Mouse (Mus musculus): ENCODE measurements around the gene Cyp26a1. TPM values are rescaled to one million over a fixed set of nuclear protein-coding genes. Genes with fewer than 3 reads are reported as not detected.

Cyp26a1 gene
- polyA plus RNA-seq, 1 experiment: not detected

GRCm38 (mm10) chr19:37685281-37685680 is 12.3 kb upstream of the Cyp26a1 start, which contains the start of gene Cyp26c1:
TSS of gene Cyp26c1 (plus strand) at chr19:37685581.
- no peak within 1 kb of the TSS for H3K27ac ChIP-seq (ENCODE audit: insufficient read depth, low read length)
- H3K4me1 ChIP-seq (ENCODE audit: control insufficient read depth, insufficient read depth, low read length): peaks cover 11% of the 10 kb centered on the region
- H3K4me3 ChIP-seq (ENCODE audit: insufficient read depth, low read length): no peak within 1 kb of the TSS
- TF ChIP-seq POLR2A (IDR thresholded peaks at IDR 0.05; ENCODE audit: low read depth, low read length) (no peak), CTCF (IDR thresholded peaks at IDR 0.05; ENCODE audit: borderline replicate concordance, insufficient read depth, low read length) (no peak)

- H3K4me3 ChIP-seq (ENCODE audit: insufficient read depth, low read length): no peak overlapping the region
- no peak overlapping the region for H3K27ac ChIP-seq (ENCODE audit: insufficient read depth, low read length)
- TF ChIP-seq POLR2A (IDR thresholded peaks at IDR 0.05; ENCODE audit: low read depth, low read length) (no peak), CTCF (IDR thresholded peaks at IDR 0.05; ENCODE audit: borderline replicate concordance, insufficient read depth, low read length) (no peak)
- H3K4me1 ChIP-seq (ENCODE audit: control insufficient read depth, insufficient read depth, low read length): peaks cover 11% of the 10 kb centered on the region
Measured at GRCm38 (mm10) chr19:37686347-37686746, 11.3 kb upstream of the Cyp26a1 start.

GRCm38 (mm10) chr19:37686941-37687850 is 10.4 kb upstream of the Cyp26a1 start:
- TF ChIP-seq CTCF (IDR thresholded peaks at IDR 0.05; ENCODE audit: borderline replicate concordance, insufficient read depth, low read length) (0 out of 2 replicates have a peak, but pooled peaks have one; percentile 37), POLR2A (IDR thresholded peaks at IDR 0.05; ENCODE audit: low read depth, low read length) (no peak)
- H3K4me3 ChIP-seq (ENCODE audit: insufficient read depth, low read length): no peak overlapping the region

GRCm38 (mm10) chr19:37689478-37689877 is 8.1 kb upstream of the Cyp26a1 start:
- TF ChIP-seq CTCF (IDR thresholded peaks at IDR 0.05; ENCODE audit: borderline replicate concordance, insufficient read depth, low read length): no peak
- Histone ChIP-seq H3K4me1 (ENCODE audit: control insufficient read depth, insufficient read depth, low read length) (peaks cover 11% of the 10 kb centered on the region), H3K27ac (ENCODE audit: insufficient read depth, low read length) (no peak overlapping the region), H3K4me3 (ENCODE audit: insufficient read depth, low read length) (no peak overlapping the region)

More at GRCm38 (mm10) chr19:37686941-37687850, 10.4 kb upstream of the Cyp26a1 start:
- H3K27ac ChIP-seq (ENCODE audit: insufficient read depth, low read length): no peak overlapping the region
- H3K4me1 ChIP-seq (ENCODE audit: control insufficient read depth, insufficient read depth, low read length): peaks cover 11% of the 10 kb centered on the region

- peak; percentile 70 for TF ChIP-seq CTCF (IDR thresholded peaks at IDR 0.05; ENCODE audit: borderline replicate concordance, insufficient read depth, low read length)
- TF ChIP-seq POLR2A (IDR thresholded peaks at IDR 0.05; ENCODE audit: low read depth, low read length): no peak
- peaks cover 11% of the 10 kb centered on the region for H3K4me1 ChIP-seq (ENCODE audit: control insufficient read depth, insufficient read depth, low read length)
- no peak overlapping the region for H3K4me3 ChIP-seq (ENCODE audit: insufficient read depth, low read length)
- H3K27ac ChIP-seq (ENCODE audit: insufficient read depth, low read length): no peak overlapping the region
Measured at GRCm38 (mm10) chr19:37690716-37691115, 6.9 kb upstream of the Cyp26a1 start.

- H3K4me1 ChIP-seq (ENCODE audit: control insufficient read depth, insufficient read depth, low read length): peaks cover 11% of the 10 kb centered on the region
- no peak overlapping the region for H3K27ac ChIP-seq (ENCODE audit: insufficient read depth, low read length)
- peak overlapping the region; percentile 49 for H3K4me3 ChIP-seq (ENCODE audit: insufficient read depth, low read length)
- TF ChIP-seq POLR2A (IDR thresholded peaks at IDR 0.05; ENCODE audit: low read depth, low read length) (no peak), CTCF (IDR thresholded peaks at IDR 0.05; ENCODE audit: borderline replicate concordance, insufficient read depth, low read length) (no peak)
Measured at GRCm38 (mm10) chr19:37692879-37693278, 4.7 kb upstream of the Cyp26a1 start.

- TF ChIP-seq POLR2A (IDR thresholded peaks at IDR 0.05; ENCODE audit: low read depth, low read length) (no peak), CTCF (IDR thresholded peaks at IDR 0.05; ENCODE audit: borderline replicate concordance, insufficient read depth, low read length) (no peak)
- H3K4me1 ChIP-seq (ENCODE audit: control insufficient read depth, insufficient read depth, low read length): peaks cover 7% of the 10 kb centered on the region; the same call in 1 of the 2 replicates
- H3K27ac ChIP-seq (ENCODE audit: insufficient read depth, low read length): no peak overlapping the region
- no peak overlapping the region for H3K4me3 ChIP-seq (ENCODE audit: insufficient read depth, low read length)
Measured at GRCm38 (mm10) chr19:37695146-37695545, 2.5 kb upstream of the Cyp26a1 start.

- no peak overlapping the region for H3K4me3 ChIP-seq (ENCODE audit: insufficient read depth, low read length)
- TF ChIP-seq CTCF (IDR thresholded peaks at IDR 0.05; ENCODE audit: borderline replicate concordance, insufficient read depth, low read length) (no peak), POLR2A (IDR thresholded peaks at IDR 0.05; ENCODE audit: low read depth, low read length) (no peak)
- peaks cover 7% of the 10 kb centered on the region; the same call in 1 of the 2 replicates for H3K4me1 ChIP-seq (ENCODE audit: control insufficient read depth, insufficient read depth, low read length)
- H3K27ac ChIP-seq (ENCODE audit: insufficient read depth, low read length): no peak overlapping the region
Measured at GRCm38 (mm10) chr19:37695762-37696602, 1.6 kb upstream of the Cyp26a1 start.

GRCm38 (mm10) chr19:37696603-37697334 is 829 bp upstream of the Cyp26a1 start:
- peaks cover 7% of the 10 kb centered on the region; the same call in 1 of the 2 replicates for H3K4me1 ChIP-seq (ENCODE audit: control insufficient read depth, insufficient read depth, low read length)
- H3K4me3 ChIP-seq (ENCODE audit: insufficient read depth, low read length): no peak overlapping the region
- no peak for TF ChIP-seq POLR2A (IDR thresholded peaks at IDR 0.05; ENCODE audit: low read depth, low read length)
- no peak for TF ChIP-seq CTCF (IDR thresholded peaks at IDR 0.05; ENCODE audit: borderline replicate concordance, insufficient read depth, low read length)
- H3K27ac ChIP-seq (ENCODE audit: insufficient read depth, low read length): no peak overlapping the region

All from embryonic fibroblast, embryonic 13.5 days (primary cell).